Mouse (Mus musculus) small intestine, adult 2 months (tissue): ENCODE results near the gene Uchl4.
"Not testable (repeated sequence)": the region's sequence is repeated elsewhere in the genome, so short reads cannot be mapped to it uniquely, and the experiment has no call there.

ENCODE experiments used
- CTCF ChIP-seq: fragments of 200-500 bp; IDR thresholded peaks from 2 replicates; pipeline ENCODE4 v1.5.1; 2012; ENCODE audit warnings: low read depth, mild to moderate bottlenecking, control low read depth, inconsistent platforms, low read length, moderate library complexity, mixed read lengths; ENCODE audit not compliant: insufficient replicate concordance, insufficient read length; ENCODE audit errors: extremely low read depth
- POLR2A ChIP-seq: fragments of 200-500 bp; IDR thresholded peaks from 2 replicates; pipeline ENCODE4 v1.6.1; 2012; ENCODE audit warnings: low read depth, mild to moderate bottlenecking, control low read depth, inconsistent platforms, low read length, moderate library complexity

DNA sequence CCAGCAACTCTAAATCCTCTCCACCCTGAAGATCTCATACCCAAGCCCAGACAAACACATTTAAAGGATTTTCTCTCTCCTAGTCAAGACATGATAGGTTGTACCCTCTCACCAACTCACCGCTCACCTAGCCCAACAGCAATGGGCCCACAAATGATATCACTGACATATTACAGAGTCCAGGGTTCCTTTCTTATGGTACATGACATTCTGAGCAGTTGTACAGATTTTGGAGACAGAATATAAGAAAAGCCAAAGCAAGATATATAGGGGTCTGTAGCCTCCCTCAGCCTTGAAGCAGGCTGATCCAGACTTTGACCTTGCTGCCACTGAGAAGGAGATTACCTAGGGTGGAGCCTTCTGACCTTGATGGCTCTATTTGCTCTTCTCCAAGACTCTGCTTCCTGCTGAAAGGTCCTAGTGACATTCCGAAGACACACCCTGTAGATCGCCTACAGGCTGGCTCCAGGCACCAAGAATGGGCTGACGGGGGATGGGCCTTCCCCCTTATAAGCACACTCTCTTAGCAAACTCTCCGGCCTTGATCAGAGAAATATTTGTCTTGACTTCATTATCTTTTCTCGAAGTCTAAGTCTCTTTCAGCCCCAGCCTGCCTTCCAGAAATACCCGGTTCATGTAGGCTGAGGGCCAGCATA lies 36.1 kb upstream of the Uchl4 start:
- not testable (repeated sequence) for TF ChIP-seq CTCF, POLR2A
